Mouse (Mus musculus) kidney, postnatal 14 days (tissue): ENCODE measurements around the gene G430095P16Rik.

Source experiments
- DNase-seq: peaks from one replicate; pipeline ENCODE4 v3.0.0; 2022; ENCODE audit warnings: mixed read lengths

The G430095P16Rik gene

GRCm38 (mm10) chr8:84724683-84725082, 1.9 kb downstream of the G430095P16Rik start:
- DNase-seq: no peak

- DNase-seq: no peak
Observed at GRCm38 (mm10) chr8:84725246-84725940, 2.6 kb downstream of the G430095P16Rik start.

GRCm38 (mm10) chr8:84725941-84726259, 3.1 kb downstream of the G430095P16Rik start:
- peak; percentile 71 for DNase-seq

GRCm38 (mm10) chr8:84728474-84728873, 5.7 kb downstream of the G430095P16Rik start:
- no peak for DNase-seq

- peak; percentile 63 for DNase-seq
Observed at GRCm38 (mm10) chr8:84729921-84730362, 7.1 kb downstream of the G430095P16Rik start.

- no peak for DNase-seq
Observed at GRCm38 (mm10) chr8:84730541-84731370, 7.9 kb downstream of the G430095P16Rik start.

- no peak for DNase-seq
Observed at GRCm38 (mm10) chr8:84731371-84732177, 8.8 kb downstream of the G430095P16Rik start.

- no peak for DNase-seq
Observed at GRCm38 (mm10) chr8:84732545-84732944, 9.7 kb downstream of the G430095P16Rik start.

GRCm38 (mm10) chr8:84732996-84733395, 10.2 kb downstream of the G430095P16Rik start:
- no peak for DNase-seq

GRCm38 (mm10) chr8:84733959-84734358, 11.2 kb downstream of the G430095P16Rik start:
- no peak for DNase-seq

- no peak for DNase-seq
Observed at GRCm38 (mm10) chr8:84734680-84735079, 11.9 kb downstream of the G430095P16Rik start.

GRCm38 (mm10) chr8:84735597-84735996, 12.8 kb downstream of the G430095P16Rik start:
- no peak for DNase-seq

- DNase-seq: no peak
Observed at GRCm38 (mm10) chr8:84736521-84736920, 13.7 kb downstream of the G430095P16Rik start.

- peak; percentile 84 for DNase-seq
Observed at GRCm38 (mm10) chr8:84737608-84738007, 14.8 kb downstream of the G430095P16Rik start.

- no peak for DNase-seq
Observed at GRCm38 (mm10) chr8:84738266-84738665, 15.5 kb downstream of the G430095P16Rik start.

- no peak for DNase-seq
Observed at GRCm38 (mm10) chr8:84738715-84739400, 16.1 kb downstream of the G430095P16Rik start.

GRCm38 (mm10) chr8:84739401-84739742, 16.6 kb downstream of the G430095P16Rik start:
- DNase-seq: no peak

- DNase-seq: no peak
Observed at GRCm38 (mm10) chr8:84740895-84741843, 18.4 kb downstream of the G430095P16Rik start.

GRCm38 (mm10) chr8:84742171-84743053, 19.6 kb downstream of the G430095P16Rik start:
- DNase-seq: peak; percentile 48

- DNase-seq: no peak
Observed at GRCm38 (mm10) chr8:84743054-84743415, 20.2 kb downstream of the G430095P16Rik start.
